Mouse (Mus musculus) ES-Bruce4 (cell line): ENCODE results near the gene B4galt2.

Experiments used
- CTCF ChIP-seq: IDR thresholded peaks from one replicate; pipeline ENCODE4 v1.8.1; 2011; ENCODE audit warnings: low read depth, low read length
- EP300 ChIP-seq: IDR thresholded peaks from 2 replicates; pipeline ENCODE4 v1.6.1; 2011; ENCODE audit warnings: low read depth, low read length; ENCODE audit not compliant: insufficient read depth
- POLR2A ChIP-seq: IDR thresholded peaks from one replicate; pipeline ENCODE4 v1.8.1; 2011; ENCODE audit warnings: low read length; ENCODE audit not compliant: insufficient read depth

- TF ChIP-seq POLR2A (no peak), CTCF (no peak), EP300 (no peak)
Measured at GRCm38 (mm10) chr4:117885093-117885492, 1.8 kb upstream of the B4galt2 start.
